Mouse (Mus musculus) heart, postnatal 0 days (tissue): Measurements from ENCODE around the gene Olfr340. TPM values are rescaled to one million over a fixed set of nuclear protein-coding genes. Genes with fewer than 3 reads are reported as not detected.
"Not testable (repeated sequence)": the region's sequence is repeated elsewhere in the genome, so short reads cannot be mapped to it uniquely, and the experiment has no call there.

Experiments
- ATAC-seq: fragments of 200-750 bp; cut with Nextera tagmentation; 2 replicates; pipeline ENCODE4 v1.8.0; 2017; ENCODE audit warnings: low read depth, moderate number of reproducible peaks, moderate library complexity; ENCODE audit not compliant: insufficient read depth
- DNase-seq: peaks from one replicate; pipeline ENCODE4 v3.0.0-alpha.2; 2016; ENCODE audit warnings: low spot score
- H3K27ac ChIP-seq: fragments of 300-500 bp; sonication (generic); 2 replicates; pipeline ENCODE4 v1.5.1; 2014; ENCODE audit warnings: low read depth, mild to moderate bottlenecking
- H3K27me3 ChIP-seq: fragments of 300-500 bp; sonication (generic); 2 replicates; pipeline ENCODE4 v1.6.1; 2014; ENCODE audit warnings: low read length, mixed read lengths; ENCODE audit not compliant: control insufficient read depth, insufficient read depth
- H3K36me3 ChIP-seq: fragments of 300-500 bp; sonication (generic); replicated peaks from 2 replicates; pipeline ENCODE4 v1.6.1; 2014; ENCODE audit warnings: low read length, mixed read lengths; ENCODE audit not compliant: control insufficient read depth, insufficient read depth
- H3K4me1 ChIP-seq: fragments of 300-500 bp; sonication (generic); 2 replicates; pipeline ENCODE4 v1.6.1; 2014; ENCODE audit warnings: antibody characterized with exemption; ENCODE audit not compliant: control insufficient read depth, insufficient read depth
- H3K4me2 ChIP-seq: fragments of 300-500 bp; sonication (generic); 2 replicates; pipeline ENCODE4 v1.6.1; 2014; ENCODE audit warnings: low read depth, mild to moderate bottlenecking, low read length, moderate library complexity
- H3K4me3 ChIP-seq: fragments of 300-500 bp; sonication (generic); 2 replicates; pipeline ENCODE4 v1.5.1; 2014; ENCODE audit warnings: low read depth, low read length
- H3K9ac ChIP-seq: fragments of 300-500 bp; sonication (generic); replicated peaks from 2 replicates; pipeline ENCODE4 v1.6.1; 2014; ENCODE audit warnings: low read depth, low read length, mixed read lengths
- H3K9me3 ChIP-seq: fragments of 300-500 bp; sonication (generic); replicated peaks from 2 replicates; pipeline ENCODE4 v1.6.1; 2016; ENCODE audit warnings: low read length; ENCODE audit not compliant: control insufficient read depth
- CTCF ChIP-seq: IDR thresholded peaks from 2 replicates; pipeline ENCODE4 v1.5.1; 2016; ENCODE audit warnings: antibody characterized with exemption, control low read depth, low read depth
- EP300 ChIP-seq: IDR thresholded peaks from 2 replicates; pipeline ENCODE4 v1.6.1; 2016; ENCODE audit warnings: antibody characterized with exemption, low read depth
- WGBS: fragments of 180-500 bp; shearing (Covaris S2); extraction: QIAGEN DNeasy Blood & Tissue Kit; methylation state at CpG from one replicate; pipeline ENCODE4 v1.1.7; 2014; 5-methylcytosine and 5-hydroxymethylcytosine counted together
- polyA plus RNA-seq: library from polyadenylated mRNA; unstranded; fragments of >200 nt; fragmentation: Nextera tagmentation; extraction: Ambion mirVana; gene quantifications from 2 replicates; pipeline ENCODE4 v1.2.1, GENCODE M21; 2015
- total RNA-seq: library from RNA; depleted of rRNA; stranded (reverse); fragments of >200 nt; gene quantifications from 2 replicates; pipeline ENCODE4 v1.2.3, GENCODE M21; 2014; ENCODE audit warnings: low replicate concordance; rRNA removed

The Olfr340 gene
- not detected in 2 replicates for total RNA-seq
- not detected in 2 replicates for polyA plus RNA-seq

- Histone ChIP-seq H3K9ac (no peak within 1 kb of the TSS), H3K4me3 (no peak within 1 kb of the TSS), H3K4me2 (no peak within 1 kb of the TSS), H3K27ac (no peak within 1 kb of the TSS), H3K4me1 (no peaks in the 10 kb centered on the region), H3K36me3 (no peaks in the 10 kb centered on the region), H3K9me3 (no peaks in the 10 kb centered on the region), H3K27me3 (no peaks in the 10 kb centered on the region)
- DNase-seq, result no peak
- no peak for ATAC-seq
- TF ChIP-seq EP300, result no peak
- no peak for TF ChIP-seq CTCF
- WGBS, result 50% methylated on average over 1 of the region's 1 CpGs
Observed at GRCm38 (mm10) chr2:36452287-36452686, at the start of gene Olfr340. Gene Olfr340, plus strand, starts transcription at chr2:36452587.

DNA sequence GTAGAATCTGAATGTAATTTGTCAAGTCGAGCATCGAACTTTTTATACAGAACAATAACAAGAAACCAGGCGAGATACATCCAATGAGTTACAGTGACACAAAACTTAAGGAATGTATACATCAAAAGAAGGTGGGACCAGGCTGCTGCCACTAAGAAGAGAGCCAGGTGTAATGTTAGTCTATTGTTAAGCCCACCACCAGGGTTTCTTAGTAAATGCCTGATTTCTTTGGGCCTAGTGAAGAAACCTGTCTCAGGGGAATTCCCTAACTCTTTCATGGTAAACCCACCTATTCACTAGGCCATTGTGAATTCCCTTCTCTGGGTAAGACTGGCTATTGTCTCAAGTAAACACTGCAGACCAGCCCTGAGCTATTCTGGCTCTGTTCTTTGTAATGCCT lies 37.2 kb upstream of the Olfr340 start:
- DNase-seq, ATAC-seq: not testable (repeated sequence)
- WGBS, result 72% methylated on average over 3 of the region's 3 CpGs

GRCm38 (mm10) chr2:36415591-36415990 lies 36.8 kb upstream of the Olfr340 start:
- 85% methylated on average over 7 of the region's 7 CpGs for WGBS
- H3K4me3 ChIP-seq, ATAC-seq: not testable (repeated sequence)

More for the DNA sequence above, 37.2 kb upstream of the Olfr340 start:
- H3K27me3 ChIP-seq, H3K4me1 ChIP-seq, H3K9me3 ChIP-seq, H3K4me2 ChIP-seq, H3K9ac ChIP-seq, H3K4me3 ChIP-seq, H3K36me3 ChIP-seq, H3K27ac ChIP-seq: not testable (repeated sequence)

DNA sequence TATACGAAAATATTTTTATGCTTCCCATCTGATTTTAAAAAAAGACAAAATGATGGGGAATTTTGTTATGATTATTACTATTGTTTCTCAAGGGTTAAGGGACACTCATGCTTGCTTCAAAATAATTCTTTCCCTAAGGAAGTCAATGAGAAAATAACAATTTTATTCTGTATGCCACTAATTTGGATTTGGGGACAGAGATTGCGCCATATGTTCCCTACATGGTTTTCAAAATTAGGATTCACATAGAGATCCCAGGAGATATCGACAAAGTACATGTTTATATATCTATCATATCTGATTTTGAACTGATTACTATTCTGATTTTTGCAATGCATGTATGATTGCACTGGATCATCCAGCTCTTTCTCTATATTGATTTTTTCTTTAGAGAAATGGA lies 33.7 kb upstream of the Olfr340 start, which contains the start of gene Olfr339:
TSS of gene Olfr339 (plus strand) at position 301 of the 400 bp plus-strand sequence.
- H3K27ac ChIP-seq, result no peak within 1 kb of the TSS
- H3K4me3 ChIP-seq, result no peak within 1 kb of the TSS
- H3K36me3 ChIP-seq, result no peaks in the 10 kb centered on the region
- WGBS, result 62% methylated on average over 3 of the region's 3 CpGs
- no peak within 1 kb of the TSS for H3K4me2 ChIP-seq
- ATAC-seq, result no peak
- H3K9ac ChIP-seq, result no peak within 1 kb of the TSS
- no peaks in the 10 kb centered on the region for H3K4me1 ChIP-seq
- no peaks in the 10 kb centered on the region for H3K9me3 ChIP-seq
- H3K27me3 ChIP-seq, result no peaks in the 10 kb centered on the region
- DNase-seq, result no peak
- TF ChIP-seq CTCF (no peak), EP300 (no peak)

More at GRCm38 (mm10) chr2:36415591-36415990, 36.8 kb upstream of the Olfr340 start:
- not testable (repeated sequence) for H3K4me1 ChIP-seq, DNase-seq, H3K9me3 ChIP-seq, H3K36me3 ChIP-seq, H3K9ac ChIP-seq, H3K27me3 ChIP-seq, H3K4me2 ChIP-seq, H3K27ac ChIP-seq

DNA sequence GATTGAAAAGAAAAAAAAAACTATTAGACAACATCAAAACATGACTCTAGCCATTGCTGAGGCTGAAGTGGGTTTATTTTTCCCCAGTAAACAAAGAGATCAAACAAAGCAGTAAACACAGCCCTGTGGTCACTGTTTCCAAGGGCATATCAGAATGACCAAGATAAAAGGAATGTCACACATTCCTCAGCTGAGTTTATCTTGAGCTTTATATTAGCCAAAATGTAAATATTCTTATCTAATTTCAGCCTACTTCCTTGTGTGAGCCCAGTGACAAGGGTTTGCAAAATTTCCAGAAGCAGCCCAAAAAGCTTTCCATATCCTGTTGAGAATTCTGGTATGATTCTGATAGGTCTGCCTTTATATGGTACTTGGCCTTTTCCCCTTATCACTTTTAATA lies 21.2 kb downstream of the Olfr340 start:
- no peaks in the 10 kb centered on the region for H3K27me3 ChIP-seq
- no peak overlapping the region for H3K27ac ChIP-seq
- ATAC-seq (no peak), DNase-seq (no peak)
- H3K9ac ChIP-seq, result no peak overlapping the region
- no peak overlapping the region for H3K4me3 ChIP-seq
- H3K4me2 ChIP-seq, result no peak overlapping the region
- H3K9me3 ChIP-seq, result peaks cover 9% of the 10 kb centered on the region; the same call in 1 of the 2 replicates
- no peaks in the 10 kb centered on the region for H3K4me1 ChIP-seq
- H3K36me3 ChIP-seq, result no peaks in the 10 kb centered on the region
- no peak for TF ChIP-seq EP300
- TF ChIP-seq CTCF, result no peak

DNA sequence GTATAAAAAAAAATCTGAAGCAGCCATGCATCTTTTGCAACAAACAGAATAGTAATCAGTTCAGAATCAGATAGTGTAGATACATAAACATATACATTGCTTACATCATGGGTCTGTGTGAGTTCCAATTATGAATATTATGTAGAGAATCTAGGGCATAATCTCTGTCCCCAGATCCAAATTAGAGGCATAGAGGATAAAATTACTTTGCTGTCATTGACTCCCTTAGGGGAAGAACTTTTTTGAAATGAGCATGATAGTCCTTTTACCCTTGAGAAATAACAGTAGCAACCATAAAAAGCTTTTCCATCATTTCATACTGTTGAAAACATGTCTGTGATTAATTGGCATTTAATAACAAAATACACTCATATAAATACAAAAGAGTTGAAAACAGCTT lies 30.0 kb downstream of the Olfr340 start, which contains the start of gene Olfr341:
TSS of gene Olfr341 (minus strand) at position 101 of the 400 bp plus-strand sequence.
- H3K27me3 ChIP-seq, result no peaks in the 10 kb centered on the region
- ATAC-seq, result no peak
- no peaks in the 10 kb centered on the region for H3K36me3 ChIP-seq
- no peak for TF ChIP-seq CTCF
- DNase-seq, result no peak
- H3K9me3 ChIP-seq, result peaks cover 5% of the 10 kb centered on the region; the same call in 1 of the 2 replicates
- no peaks in the 10 kb centered on the region for H3K4me1 ChIP-seq
- H3K4me3 ChIP-seq, result no peak within 1 kb of the TSS
- no peak within 1 kb of the TSS for H3K27ac ChIP-seq
- no peak within 1 kb of the TSS for H3K9ac ChIP-seq
- no peak within 1 kb of the TSS for H3K4me2 ChIP-seq

Other genes starting within 250 kb of the Olfr340 start
- 49.7 and 55.9 TPM in 2 replicates for gene Ptgs1, start 222.2 kb upstream of the Olfr340 start, total RNA-seq
- gene Ptgs1, start 222.2 kb upstream of the Olfr340 start, polyA plus RNA-seq, result 21.6 and 21.9 TPM in 2 replicates
- not detected in 2 replicates for gene Olfr338, start 79.1 kb upstream of the Olfr340 start, total RNA-seq
- not detected in 2 replicates for gene Olfr338, start 79.1 kb upstream of the Olfr340 start, polyA plus RNA-seq
- gene Olfr339, start 33.6 kb upstream of the Olfr340 start, total RNA-seq, result not detected in 2 replicates
- not detected in 2 replicates for gene Olfr339, start 33.6 kb upstream of the Olfr340 start, polyA plus RNA-seq
- gene Olfr341, start 29.9 kb downstream of the Olfr340 start, total RNA-seq, result not detected in 2 replicates
- not detected in 2 replicates for gene Olfr341, start 29.9 kb downstream of the Olfr340 start, polyA plus RNA-seq
- gene Olfr342, start 72.4 kb downstream of the Olfr340 start, total RNA-seq, result not detected in 2 replicates
- gene Olfr342, start 72.4 kb downstream of the Olfr340 start, polyA plus RNA-seq, result not detected in 2 replicates
- gene Olfr344, start 114.1 kb downstream of the Olfr340 start, total RNA-seq, result not detected in 2 replicates
- gene Olfr344, start 114.1 kb downstream of the Olfr340 start, polyA plus RNA-seq, result not detected in 2 replicates
- not detected in 2 replicates for gene Olfr345, start 187.5 kb downstream of the Olfr340 start, total RNA-seq
- gene Olfr345, start 187.5 kb downstream of the Olfr340 start, polyA plus RNA-seq, result not detected in 2 replicates
- not detected in 2 replicates for gene Olfr346, start 233.2 kb downstream of the Olfr340 start, total RNA-seq
- gene Olfr346, start 233.2 kb downstream of the Olfr340 start, polyA plus RNA-seq, result not detected in 2 replicates